Mouse (Mus musculus) spleen, postnatal 10 days (tissue): ENCODE results near the gene Ppfia4.

Experiments used
- DNase-seq, 2 experiments: peaks; one replicate each; pipeline ENCODE4 v3.0.0; 2021 to 2022; ENCODE audit warnings: low spot score in 2 of 2

The Ppfia4 gene

GRCm38 (mm10) chr1:134339162-134339561 lies 6.4 kb upstream of the Ppfia4 start:
- DNase-seq = peak in 1 of 2 experiments; percentile 5

DNA sequence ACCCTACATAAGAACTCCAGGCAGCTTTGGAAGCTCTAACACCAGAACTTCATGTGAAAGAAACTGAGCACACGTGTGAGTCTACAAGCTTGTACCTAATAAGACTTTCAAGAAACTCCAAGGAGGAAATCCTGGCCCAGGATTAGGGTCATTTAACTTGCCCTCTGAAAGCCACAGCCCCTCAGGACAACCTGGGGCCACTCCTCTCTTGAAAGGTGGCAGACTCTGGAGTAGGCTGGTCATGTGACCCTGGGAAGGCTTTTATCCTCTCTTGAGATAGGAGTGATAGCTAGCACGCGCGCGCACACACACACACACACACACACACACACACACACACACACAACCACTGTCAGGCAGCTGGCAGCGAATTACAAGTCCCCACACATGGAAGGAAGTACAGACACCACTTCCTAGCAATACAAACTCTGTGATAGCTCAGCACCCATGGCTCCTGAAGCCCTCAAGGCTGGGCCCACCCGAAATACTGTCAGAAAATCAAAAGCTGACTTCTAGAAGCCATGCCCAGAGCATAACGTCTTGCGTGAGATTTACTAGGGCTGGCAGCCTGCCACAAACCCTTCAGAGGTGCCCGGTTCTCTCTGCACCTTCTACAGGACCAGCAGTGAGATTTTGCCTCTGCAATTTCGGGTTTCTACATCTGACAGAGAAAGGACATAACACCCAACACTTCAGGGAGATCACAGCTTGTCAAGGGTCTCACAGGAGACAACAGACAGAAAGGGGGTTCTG lies 4.4 kb upstream of the Ppfia4 start:
- peak in 1 of 2 experiments; percentile 9 for DNase-seq

DNA sequence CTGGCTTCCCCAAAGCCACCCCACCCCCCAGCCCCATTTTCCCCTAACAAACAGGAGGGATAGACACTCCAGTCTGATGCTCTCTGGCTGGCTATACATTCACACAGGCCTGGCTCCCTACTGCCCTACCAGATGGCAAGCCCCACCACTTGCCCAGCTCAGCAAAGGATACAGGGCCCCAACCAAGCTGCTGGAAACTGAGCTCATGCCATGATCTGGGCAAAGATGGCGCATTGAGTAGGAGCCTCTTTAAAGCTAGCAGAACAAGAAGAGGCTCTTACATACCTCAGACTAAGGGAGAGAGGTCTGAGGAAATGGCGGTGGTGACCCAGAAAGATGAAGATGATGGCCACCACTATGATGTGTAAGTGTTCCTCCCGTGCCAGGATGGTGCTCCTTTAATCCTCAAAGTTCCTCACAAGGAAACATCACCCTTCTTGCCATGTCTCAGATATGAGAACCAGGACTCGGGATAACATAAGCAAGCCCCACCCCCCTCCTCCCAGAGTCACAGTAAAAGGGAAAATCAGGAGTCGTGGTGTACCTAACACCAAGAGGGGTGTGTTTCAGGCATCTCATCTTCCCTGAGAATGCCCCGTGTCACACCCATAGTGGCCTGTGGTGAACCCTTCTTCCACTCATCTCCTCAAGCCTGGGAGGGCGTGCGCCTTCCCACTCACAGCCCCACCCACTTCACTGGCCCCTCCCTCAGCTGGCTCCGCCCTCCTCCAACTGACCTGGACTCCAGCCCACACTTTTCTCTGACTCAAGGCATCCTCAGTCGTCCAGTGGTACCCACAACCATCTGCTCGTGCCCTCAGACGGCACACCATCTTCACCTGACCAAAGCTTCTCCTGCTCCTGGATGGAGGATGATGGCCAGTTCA lies 3.4 kb upstream of the Ppfia4 start:
- DNase-seq = peak in 1 of 2 experiments; percentile 33

GRCm38 (mm10) chr1:134335211-134335923 lies 2.6 kb upstream of the Ppfia4 start:
- peak in 1 of 2 experiments; percentile 10 for DNase-seq

DNA sequence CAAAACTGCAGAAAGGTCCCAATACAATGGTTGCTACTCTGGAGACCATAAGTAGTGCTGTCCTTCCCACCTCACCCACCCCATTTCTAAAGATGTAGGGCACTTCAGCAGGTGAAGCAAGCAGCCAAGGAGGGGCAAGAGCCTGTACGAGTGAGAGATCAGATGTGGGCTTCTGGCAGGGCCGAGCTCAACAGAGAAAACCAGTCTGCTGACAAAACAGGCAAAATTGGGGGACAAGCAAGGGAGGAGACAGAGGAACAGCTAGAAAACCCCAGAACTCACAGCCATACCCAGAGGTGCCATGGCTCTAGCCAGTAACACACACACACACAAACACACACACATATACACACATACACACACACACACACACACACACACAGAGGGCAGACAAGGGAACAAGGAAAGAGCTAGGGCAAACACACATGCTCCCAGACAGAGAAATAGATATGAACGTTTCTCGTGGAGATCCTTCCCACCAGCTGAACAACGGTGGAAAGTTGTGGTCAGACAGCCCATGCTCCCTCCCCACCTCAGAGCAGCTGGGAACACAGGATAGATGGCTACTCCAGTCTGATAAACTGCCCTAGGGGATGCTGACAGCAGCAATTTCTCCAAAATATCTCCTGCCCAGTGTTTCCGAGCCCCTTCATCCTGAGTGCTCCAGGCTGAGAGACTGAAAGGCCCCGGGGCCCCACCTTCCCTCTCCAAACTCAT lies 1.5 kb upstream of the Ppfia4 start:
- peak in 1 of 2 experiments; percentile 6 for DNase-seq

GRCm38 (mm10) chr1:134333371-134334110 lies 813 bp upstream of the Ppfia4 start:
- no peak for DNase-seq

GRCm38 (mm10) chr1:134331879-134332635 lies 671 bp downstream of the Ppfia4 start:
- peak; percentile 65 to 82 for DNase-seq

DNA sequence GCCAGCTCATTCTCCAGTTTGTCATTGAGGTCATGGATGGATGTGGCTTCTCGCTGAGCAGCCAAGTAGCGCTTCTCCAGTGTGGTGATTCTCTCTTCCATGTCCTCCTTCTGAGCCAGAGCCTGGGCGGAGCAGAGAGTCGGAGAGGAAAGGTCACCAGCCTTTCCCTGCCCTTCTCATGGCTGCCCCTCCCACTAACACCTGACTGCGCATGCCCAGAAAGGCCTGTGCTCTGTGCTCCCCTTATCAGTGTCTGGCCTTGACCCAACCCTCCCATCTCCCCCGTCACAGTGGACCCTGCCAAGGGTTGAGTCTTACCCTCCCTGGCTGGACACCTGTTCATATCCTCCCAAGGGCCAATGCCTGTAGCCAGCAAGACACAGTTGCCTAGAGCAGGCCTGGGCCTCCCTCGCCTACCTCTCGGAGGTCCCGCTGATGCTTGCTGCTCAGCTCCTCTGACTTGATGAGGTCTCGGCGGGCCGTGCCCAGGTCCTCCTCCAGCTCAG lies 5.8 kb downstream of the Ppfia4 start:
- no peak for DNase-seq

DNA sequence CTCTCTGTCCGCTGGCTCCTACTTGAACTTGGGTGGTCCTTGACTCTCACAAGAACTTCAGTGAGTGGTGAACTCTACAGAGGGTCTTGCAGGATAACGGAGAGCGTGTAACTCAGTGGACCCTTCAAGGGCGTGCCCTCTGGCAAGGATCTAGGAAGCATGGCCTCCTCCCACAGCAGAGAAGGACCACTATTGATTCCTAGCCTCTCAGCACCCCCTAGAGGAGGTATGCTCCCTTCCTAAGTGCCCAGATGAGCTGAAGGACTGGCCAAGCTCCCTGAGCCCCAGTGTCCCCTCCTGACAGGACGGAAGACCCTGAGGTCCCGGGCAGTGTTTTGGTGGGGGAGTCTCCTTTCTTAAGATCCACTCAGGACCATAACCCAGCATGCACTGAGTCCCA lies 10.1 kb downstream of the Ppfia4 start:
- DNase-seq = no peak

GRCm38 (mm10) chr1:134320691-134321301 lies 11.9 kb downstream of the Ppfia4 start:
- DNase-seq = no peak

GRCm38 (mm10) chr1:134318261-134318660 lies 14.5 kb downstream of the Ppfia4 start:
- no peak for DNase-seq

- DNase-seq = no peak
Observed at GRCm38 (mm10) chr1:134316361-134316760, 16.4 kb downstream of the Ppfia4 start.

DNA sequence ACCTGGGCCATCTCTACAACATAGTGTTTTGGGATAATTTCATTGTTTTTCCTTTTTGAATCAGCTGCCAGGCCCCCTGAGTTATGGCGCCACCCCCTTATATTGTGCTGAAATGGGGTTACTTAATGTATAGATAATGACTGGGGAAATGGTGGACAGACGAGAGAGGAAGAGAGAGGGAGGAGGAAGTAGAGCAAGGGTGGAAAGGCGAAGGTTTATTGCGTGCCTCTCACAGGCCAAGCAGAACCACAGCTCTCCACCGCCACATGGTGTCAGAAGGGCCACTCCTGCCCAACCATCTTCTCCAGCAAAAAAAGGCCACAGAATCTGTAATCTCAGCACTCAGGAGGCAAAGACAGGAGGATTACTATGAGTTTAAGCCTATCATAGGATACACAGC lies 17.5 kb downstream of the Ppfia4 start:
- DNase-seq = no peak

DNA sequence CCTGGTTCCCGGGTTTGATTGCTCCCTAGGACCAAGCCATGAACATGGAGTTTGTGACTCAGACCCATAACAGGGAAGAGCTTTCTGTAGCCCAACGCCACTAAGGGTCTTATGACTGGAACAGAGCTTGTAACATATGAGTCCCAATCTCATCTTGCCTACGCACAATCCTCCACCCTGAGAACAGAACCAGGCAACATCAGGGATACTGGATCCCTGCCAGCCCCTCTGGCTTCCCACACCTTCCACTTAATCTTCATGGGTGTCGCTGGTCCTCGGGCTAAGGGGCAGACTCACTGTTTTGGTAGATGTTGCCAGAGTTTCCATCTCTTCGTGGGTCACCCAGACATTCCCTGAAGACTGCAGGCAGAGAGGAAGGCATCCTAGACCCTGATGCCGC lies 21.0 kb downstream of the Ppfia4 start:
- DNase-seq = no peak

DNA sequence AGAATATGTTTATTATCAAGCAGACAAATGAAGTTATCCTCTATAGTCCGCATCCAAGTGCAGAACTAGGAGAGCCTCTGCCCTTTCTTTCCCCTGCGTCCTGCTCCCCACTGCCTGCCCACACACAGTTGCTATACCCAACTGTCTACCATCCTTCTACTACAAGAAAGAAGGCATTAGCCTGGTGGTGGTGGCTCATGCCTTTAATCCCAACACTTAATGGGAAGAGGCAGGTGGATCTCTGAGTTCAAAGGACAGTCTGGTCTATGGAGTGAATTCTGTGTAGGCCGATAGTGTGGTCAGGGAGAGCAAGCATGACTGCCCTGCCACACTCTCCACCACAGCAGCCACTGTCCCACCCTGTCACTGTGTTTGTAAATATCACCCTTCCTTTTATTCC lies 22.0 kb downstream of the Ppfia4 start:
- DNase-seq = no peak

DNA sequence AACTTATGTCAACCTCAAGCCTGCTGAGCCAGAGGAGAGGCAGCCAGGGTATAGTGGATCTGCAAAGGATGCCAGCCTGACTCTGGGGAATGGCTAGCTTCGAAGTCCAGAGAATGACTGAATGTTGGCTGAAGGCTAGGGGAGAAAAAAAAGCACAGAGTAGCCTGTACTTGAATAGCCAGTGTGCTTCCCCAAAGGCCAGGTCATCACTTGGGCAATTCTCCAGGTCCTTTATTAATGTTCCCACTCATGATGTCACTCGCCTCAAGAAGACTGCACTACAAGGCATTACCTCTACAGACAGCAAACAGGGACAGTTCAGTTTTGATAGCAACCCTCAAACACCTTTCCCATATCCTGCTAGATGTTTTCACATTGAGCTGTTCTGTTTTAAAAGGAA lies 22.4 kb downstream of the Ppfia4 start:
- DNase-seq = no peak

- DNase-seq = no peak
Observed at GRCm38 (mm10) chr1:134307409-134307808, 25.3 kb downstream of the Ppfia4 start.

DNA sequence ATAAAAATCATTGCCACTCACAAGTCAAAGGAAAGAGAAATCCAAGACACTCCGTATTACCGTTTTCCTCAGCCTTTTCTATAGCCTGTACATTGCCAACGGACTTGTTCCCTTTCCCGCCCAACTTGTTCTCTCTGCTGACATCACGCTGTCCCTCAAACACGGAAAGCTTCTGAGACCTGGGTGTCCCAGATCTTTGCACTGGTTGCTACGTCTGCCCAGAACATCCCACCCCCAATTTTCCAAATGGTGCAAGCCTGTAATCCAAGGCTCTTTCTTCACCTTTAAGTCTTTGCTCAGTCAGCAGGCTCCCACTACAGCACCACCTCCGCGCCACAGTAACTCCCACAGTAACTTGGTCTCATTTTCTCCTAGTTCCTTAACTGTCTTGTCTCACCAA lies 27.8 kb downstream of the Ppfia4 start:
- no peak for DNase-seq

- DNase-seq = peak in 1 of 2 experiments; percentile 46
Observed at GRCm38 (mm10) chr1:134302568-134303238, 30.0 kb downstream of the Ppfia4 start.
